Mouse (Mus musculus) forebrain, embryonic 10.5 days (tissue): Measurements from ENCODE around the gene Suds3. TPM values are rescaled to one million over a fixed set of nuclear protein-coding genes. Genes with fewer than 3 reads are reported as not detected.

Source experiments
- DNase-seq: peaks from one replicate; pipeline ENCODE4 v3.0.0-alpha.2; 2017; ENCODE audit warnings: low spot score; ENCODE audit errors: extremely low spot score
- H3K27ac ChIP-seq: fragments of 300-500 bp; sonication (generic); 2 replicates; pipeline ENCODE4 v1.5.1; 2016; ENCODE audit warnings: mild to moderate bottlenecking
- H3K27me3 ChIP-seq: fragments of 300-500 bp; sonication (generic); 2 replicates; pipeline ENCODE4 v1.6.1; 2016; ENCODE audit warnings: mild to moderate bottlenecking; ENCODE audit not compliant: poor library complexity, severe bottlenecking
- H3K36me3 ChIP-seq: fragments of 300-500 bp; sonication (generic); replicated peaks from 2 replicates; pipeline ENCODE4 v1.6.1; 2016; ENCODE audit warnings: mild to moderate bottlenecking, moderate library complexity
- H3K4me1 ChIP-seq: fragments of 300-500 bp; sonication (generic); 2 replicates; pipeline ENCODE4 v1.6.1; 2016
- H3K4me3 ChIP-seq: fragments of 300-500 bp; sonication (generic); 2 replicates; pipeline ENCODE4 v1.5.1; 2016; ENCODE audit warnings: mild to moderate bottlenecking, moderate library complexity
- H3K9me3 ChIP-seq: fragments of 300-500 bp; sonication (generic); 2 replicates; pipeline ENCODE4 v1.6.1; 2016; ENCODE audit warnings: mild to moderate bottlenecking, moderate library complexity
- WGBS: fragments of 180-500 bp; shearing (Covaris S2); methylation state at CpG from one replicate; pipeline ENCODE4 v1.1.7; 2016; 5-methylcytosine and 5-hydroxymethylcytosine counted together
- polyA plus RNA-seq: library from polyadenylated mRNA; unstranded; fragments of >200 nt; fragmentation: Nextera tagmentation; extraction: Ambion mirVana; gene quantifications from 2 replicates; pipeline ENCODE4 v1.2.1, GENCODE M21; 2016

Gene Suds3
- polyA plus RNA-seq, 1 experiment from 2014 or later: 78.5 TPM

GRCm38 (mm10) chr5:117133446-117134065 is 17.6 kb upstream of the Suds3 start:
- Histone ChIP-seq H3K4me1 (peaks cover 21% of the 10 kb centered on the region), H3K27me3 (no peaks in the 10 kb centered on the region), H3K4me3 (no peak overlapping the region), H3K36me3 (no peaks in the 10 kb centered on the region), H3K27ac (peak overlapping the region; percentile 48), H3K9me3 (no peaks in the 10 kb centered on the region)
- 90% methylated on average over 17 of the region's 17 CpGs for WGBS
- DNase-seq: no peak

GRCm38 (mm10) chr5:117130726-117131125 is 14.8 kb upstream of the Suds3 start:
- DNase-seq: no peak
- Histone ChIP-seq H3K36me3 (no peaks in the 10 kb centered on the region), H3K4me1 (peaks cover 13% of the 10 kb centered on the region), H3K27ac (no peak overlapping the region), H3K9me3 (no peaks in the 10 kb centered on the region), H3K4me3 (no peak overlapping the region), H3K27me3 (no peaks in the 10 kb centered on the region)
- WGBS: 94% methylated on average over 15 of the region's 15 CpGs

GRCm38 (mm10) chr5:117127051-117127450 is 11.1 kb upstream of the Suds3 start:
- DNase-seq: no peak
- Histone ChIP-seq H3K9me3 (no peaks in the 10 kb centered on the region), H3K4me3 (no peak overlapping the region), H3K27ac (no peak overlapping the region), H3K27me3 (peaks cover 7% of the 10 kb centered on the region; the same call in 1 of the 2 replicates), H3K4me1 (peaks cover 5% of the 10 kb centered on the region), H3K36me3 (no peaks in the 10 kb centered on the region)
- 83% methylated on average over 4 of the region's 4 CpGs for WGBS

GRCm38 (mm10) chr5:117125482-117126346 is 9.8 kb upstream of the Suds3 start:
- Histone ChIP-seq H3K4me1 (peaks cover 19% of the 10 kb centered on the region), H3K27me3 (peaks cover 20% of the 10 kb centered on the region), H3K36me3 (no peaks in the 10 kb centered on the region), H3K4me3 (no peak overlapping the region), H3K9me3 (no peaks in the 10 kb centered on the region), H3K27ac (no peak overlapping the region)
- WGBS: 79% methylated on average over 16 of the region's 16 CpGs
- no peak for DNase-seq

GRCm38 (mm10) chr5:117123840-117124239 is 7.9 kb upstream of the Suds3 start:
- H3K27me3 ChIP-seq: peaks cover 25% of the 10 kb centered on the region
- H3K4me3 ChIP-seq: no peak overlapping the region
- H3K9me3 ChIP-seq: no peaks in the 10 kb centered on the region
- H3K36me3 ChIP-seq: no peaks in the 10 kb centered on the region
- DNase-seq: no peak
- H3K27ac ChIP-seq: no peak overlapping the region
- WGBS: 93% methylated on average over 4 of the region's 4 CpGs
- H3K4me1 ChIP-seq: peaks cover 32% of the 10 kb centered on the region

GRCm38 (mm10) chr5:117123102-117123501 is 7.2 kb upstream of the Suds3 start:
- WGBS: 93% methylated on average over 6 of the region's 6 CpGs
- H3K36me3 ChIP-seq: no peaks in the 10 kb centered on the region

GRCm38 (mm10) chr5:117121657-117122056 is 5.7 kb upstream of the Suds3 start:
- WGBS: 9% methylated on average over 2 of the region's 2 CpGs
- no peaks in the 10 kb centered on the region for H3K36me3 ChIP-seq
- peak overlapping the region; percentile 86 for H3K4me3 ChIP-seq

More at GRCm38 (mm10) chr5:117123102-117123501, 7.2 kb upstream of the Suds3 start:
- Histone ChIP-seq H3K27me3 (peaks cover 25% of the 10 kb centered on the region), H3K4me3 (no peak overlapping the region), H3K4me1 (peaks cover 35% of the 10 kb centered on the region), H3K27ac (no peak overlapping the region), H3K9me3 (no peaks in the 10 kb centered on the region)
- DNase-seq: no peak

GRCm38 (mm10) chr5:117120489-117121466 is 4.9 kb upstream of the Suds3 start:
- WGBS: 1% methylated on average over 40 of the region's 40 CpGs
- Histone ChIP-seq H3K9me3 (no peaks in the 10 kb centered on the region), H3K27ac (peak overlapping the region; percentile 74), H3K4me3 (peak overlapping the region; percentile 86), H3K4me1 (peaks cover 41% of the 10 kb centered on the region), H3K27me3 (peaks cover 25% of the 10 kb centered on the region), H3K36me3 (no peaks in the 10 kb centered on the region)
- no peak for DNase-seq

More at GRCm38 (mm10) chr5:117121657-117122056, 5.7 kb upstream of the Suds3 start:
- Histone ChIP-seq H3K27me3 (peaks cover 25% of the 10 kb centered on the region), H3K9me3 (no peaks in the 10 kb centered on the region), H3K27ac (no peak overlapping the region), H3K4me1 (peaks cover 35% of the 10 kb centered on the region)
- DNase-seq: no peak

- peak within 1 kb of the TSS; percentile 79 for H3K27ac ChIP-seq
- H3K4me3 ChIP-seq: peak within 1 kb of the TSS; percentile 86
- no peaks in the 10 kb centered on the region for H3K9me3 ChIP-seq
- WGBS: 0% methylated on average over 74 of the region's 74 CpGs
- H3K36me3 ChIP-seq: no peaks in the 10 kb centered on the region
- peak; percentile 100 for DNase-seq
- peaks cover 42% of the 10 kb centered on the region for H3K4me1 ChIP-seq
- H3K27me3 ChIP-seq: peaks cover 25% of the 10 kb centered on the region
Measured at GRCm38 (mm10) chr5:117119777-117120488, 4.0 kb upstream of the Suds3 start, which contains the start of gene Taok3. TSS of gene Taok3 (plus strand) at chr5:117120129.

- no peak for DNase-seq
- peaks cover 1% of the 10 kb centered on the region; the same call in 1 of the 2 replicates for H3K36me3 ChIP-seq
- H3K4me1 ChIP-seq: peaks cover 52% of the 10 kb centered on the region
- peaks cover 25% of the 10 kb centered on the region for H3K27me3 ChIP-seq
- no peak overlapping the region for H3K27ac ChIP-seq
- WGBS: 63% methylated on average over 8 of the region's 8 CpGs
- H3K9me3 ChIP-seq: no peaks in the 10 kb centered on the region
- peak overlapping the region; percentile 86 for H3K4me3 ChIP-seq
Measured at GRCm38 (mm10) chr5:117118850-117119249, 2.9 kb upstream of the Suds3 start.

GRCm38 (mm10) chr5:117118220-117118619 is 2.3 kb upstream of the Suds3 start:
- Histone ChIP-seq H3K4me3 (no peak overlapping the region), H3K9me3 (no peaks in the 10 kb centered on the region), H3K27ac (no peak overlapping the region), H3K36me3 (peaks cover 8% of the 10 kb centered on the region), H3K27me3 (peaks cover 25% of the 10 kb centered on the region), H3K4me1 (peaks cover 52% of the 10 kb centered on the region)
- DNase-seq: no peak
- 89% methylated on average over 2 of the region's 2 CpGs for WGBS

- no peak for DNase-seq
- H3K27me3 ChIP-seq: peaks cover 25% of the 10 kb centered on the region
- 84% methylated on average over 7 of the region's 7 CpGs for WGBS
Measured at GRCm38 (mm10) chr5:117117716-117118115, 1.8 kb upstream of the Suds3 start.

More at GRCm38 (mm10) chr5:117117716-117118115, 1.8 kb upstream of the Suds3 start:
- Histone ChIP-seq H3K9me3 (no peaks in the 10 kb centered on the region), H3K27ac (no peak overlapping the region), H3K4me1 (peaks cover 52% of the 10 kb centered on the region), H3K4me3 (no peak overlapping the region), H3K36me3 (peaks cover 13% of the 10 kb centered on the region)
